Mouse (Mus musculus): ENCODE measurements around the gene Krba1. TPM values are rescaled to one million over a fixed set of nuclear protein-coding genes. Genes with fewer than 3 reads are reported as not detected.

Gene Krba1
- total and polyA plus RNA-seq, 3 experiments = 4.8 to 8.7 TPM; not detected in 1

DNA sequence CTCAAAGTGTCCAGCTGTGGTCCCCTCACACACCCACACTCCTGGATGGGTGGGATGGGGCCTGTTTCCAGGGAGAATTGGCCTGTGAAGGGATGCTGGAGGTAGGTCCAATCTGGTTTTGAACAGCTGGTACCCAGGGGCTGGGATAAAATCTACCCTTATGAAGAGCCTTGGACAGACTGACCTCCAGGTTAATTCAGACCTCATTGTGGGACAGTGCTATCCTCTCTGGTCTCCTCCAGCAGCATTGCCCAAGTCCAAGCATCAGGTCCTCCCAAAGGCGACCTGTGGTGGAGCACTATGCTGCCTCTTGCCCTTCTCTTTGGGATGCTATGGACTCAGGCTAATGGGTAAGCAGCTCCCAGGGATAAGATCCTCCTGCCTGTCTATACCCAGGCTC is 52.5 kb downstream of the Krba1 start, which contains the start of gene Sspo:
Sspo (plus strand) TSS at position 301 of the 400 bp plus-strand sequence.
- H3K79me2 ChIP-seq (ENCODE audit: control insufficient read depth, insufficient read depth, low read length, poor library complexity) = no peaks in the 10 kb centered on the region
- no peak within 1 kb of the TSS for H3K27ac ChIP-seq (ENCODE audit: control insufficient read depth, low read depth, low read length)
- H3K4me3 ChIP-seq (ENCODE audit: control insufficient read depth in 1 of 2, insufficient read depth in 1 of 2, low read depth in 2 of 2, low read length in 2 of 2) = no peak within 1 kb of the TSS
- H3K27me3 ChIP-seq (ENCODE audit: control insufficient read depth in 1 of 2, insufficient read depth in 2 of 2, low read length in 2 of 2) = peaks cover 0 to 2% of the 10 kb centered on the region in 2 experiments; a peak in 1 of 4 replicates
- DNase-seq (ENCODE audit: low read depth, low spot score) = no peak
- no peaks in the 10 kb centered on the region for H3K36me3 ChIP-seq (ENCODE audit: control insufficient read depth in 1 of 2, insufficient read depth in 2 of 2, low read length in 2 of 2)
- H3K9me3 ChIP-seq (replicated peaks; ENCODE audit: insufficient read depth, low read length) = no peaks in the 10 kb centered on the region
- H3K4me1 ChIP-seq (ENCODE audit: control insufficient read depth in 1 of 2, insufficient read depth in 2 of 2, low read length in 2 of 2) = no peaks in the 10 kb centered on the region
- no peak within 1 kb of the TSS for H3K9ac ChIP-seq (ENCODE audit: control insufficient read depth, low read depth, low read length, poor library complexity, severe bottlenecking)
- no peak for TF ChIP-seq KAT2A (conservative IDR thresholded peaks at IDR 0.05; ENCODE audit: low read depth, low read length)
- no peak for TF ChIP-seq POLR2AphosphoS2 (IDR thresholded peaks at IDR 0.05; ENCODE audit: low read length)
- no peak for TF ChIP-seq NELFE (IDR thresholded peaks at IDR 0.05; ENCODE audit: low read depth, low read length)

DNA sequence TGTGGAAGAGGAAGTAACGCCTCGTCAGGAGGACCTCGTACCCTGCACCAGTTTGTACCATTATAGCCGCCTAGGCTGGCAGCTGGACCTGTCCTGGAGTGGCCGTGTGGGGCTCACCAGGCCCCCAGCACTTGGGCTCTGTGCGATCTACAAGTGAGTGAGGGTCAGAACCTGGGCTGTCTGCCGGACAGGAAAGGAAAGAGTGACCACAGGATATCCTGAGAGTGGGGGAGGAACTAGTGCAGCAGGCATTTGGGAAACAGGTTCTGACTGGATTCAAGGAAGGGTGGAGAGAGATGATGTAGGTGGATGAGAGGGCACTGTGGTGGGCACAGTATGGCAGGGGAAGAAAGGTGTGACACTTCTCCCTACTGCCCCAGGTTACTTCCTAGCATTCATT is 53.1 kb downstream of the Krba1 start:
- no peaks in the 10 kb centered on the region for H3K36me3 ChIP-seq (ENCODE audit: control insufficient read depth in 1 of 2, insufficient read depth in 2 of 2, low read length in 2 of 2)
- no peak overlapping the region for H3K4me3 ChIP-seq (ENCODE audit: control insufficient read depth in 1 of 2, insufficient read depth in 1 of 2, low read depth in 2 of 2, low read length in 2 of 2)
- no peak overlapping the region for H3K27ac ChIP-seq (ENCODE audit: control insufficient read depth, low read depth, low read length)
- H3K27me3 ChIP-seq (ENCODE audit: control insufficient read depth in 1 of 2, insufficient read depth in 2 of 2, low read length in 2 of 2) = peaks cover 0 to 2% of the 10 kb centered on the region in 2 experiments; a peak in 1 of 4 replicates
- H3K4me1 ChIP-seq (ENCODE audit: control insufficient read depth in 1 of 2, insufficient read depth in 2 of 2, low read length in 2 of 2) = no peaks in the 10 kb centered on the region
- no peaks in the 10 kb centered on the region for H3K9me3 ChIP-seq (replicated peaks; ENCODE audit: insufficient read depth, low read length)
- no peak for DNase-seq (ENCODE audit: low read depth, low spot score)
- TF ChIP-seq ZC3H11A (IDR thresholded peaks at IDR 0.05; ENCODE audit: low read depth, low read length) = no peak
- TF ChIP-seq TBP (IDR thresholded peaks at IDR 0.05; ENCODE audit: low read depth, low read length) = no peak
- no peak for TF ChIP-seq NELFE (IDR thresholded peaks at IDR 0.05; ENCODE audit: low read depth, low read length)
- no peak for TF ChIP-seq MAZ (IDR thresholded peaks at IDR 0.05; ENCODE audit: low read depth, low read length)
- TF ChIP-seq TCF12 (IDR thresholded peaks at IDR 0.05; ENCODE audit: low read depth, low read length) = no peak
- no peak for TF ChIP-seq ZNF384 (IDR thresholded peaks at IDR 0.05; ENCODE audit: low read depth, low read length)
- TF ChIP-seq POLR2A (IDR thresholded peaks at IDR 0.05; ENCODE audit: control insufficient read depth in 1 of 2, insufficient read depth in 1 of 2, low read depth in 1 of 2, low read length in 2 of 2, poor library complexity in 1 of 2) = no peak
- TF ChIP-seq CHD1 (IDR thresholded peaks at IDR 0.05; ENCODE audit: low read depth, low read length) = no peak
- TF ChIP-seq E2F4 (IDR thresholded peaks at IDR 0.05; ENCODE audit: borderline replicate concordance, low read depth, low read length) = no peak
- H3K9ac ChIP-seq (ENCODE audit: control insufficient read depth, low read depth, low read length, poor library complexity, severe bottlenecking) = no peak overlapping the region
- no peaks in the 10 kb centered on the region for H3K79me2 ChIP-seq (ENCODE audit: control insufficient read depth, insufficient read depth, low read length, poor library complexity)

DNA sequence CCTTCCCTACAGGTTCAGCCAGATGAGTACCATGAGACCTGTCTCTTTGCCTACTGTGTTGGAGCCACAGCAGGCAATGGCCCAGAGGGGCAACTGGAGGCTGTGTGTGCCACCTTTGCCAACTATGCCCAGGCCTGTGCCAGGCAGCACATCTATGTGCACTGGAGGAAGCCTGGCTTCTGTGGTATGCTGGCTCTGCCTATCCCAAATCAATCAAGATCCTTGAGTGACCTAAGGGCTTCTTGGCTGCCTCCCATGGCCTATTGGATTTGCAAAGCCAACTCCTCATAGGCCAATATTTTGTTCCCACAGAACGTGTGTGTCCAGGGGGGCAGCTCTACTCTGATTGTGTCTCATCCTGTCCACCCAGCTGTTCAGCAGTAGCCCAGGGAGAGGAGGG is 56.8 kb downstream of the Krba1 start:
- Histone ChIP-seq H3K27me3 (ENCODE audit: control insufficient read depth in 1 of 2, insufficient read depth in 2 of 2, low read length in 2 of 2) (no peaks in the 10 kb centered on the region), H3K79me2 (ENCODE audit: control insufficient read depth, insufficient read depth, low read length, poor library complexity) (no peaks in the 10 kb centered on the region), H3K36me3 (ENCODE audit: control insufficient read depth in 1 of 2, insufficient read depth in 2 of 2, low read length in 2 of 2) (no peaks in the 10 kb centered on the region), H3K4me1 (ENCODE audit: control insufficient read depth in 1 of 2, insufficient read depth in 2 of 2, low read length in 2 of 2) (no peaks in the 10 kb centered on the region), H3K4me3 (ENCODE audit: control insufficient read depth in 1 of 2, insufficient read depth in 1 of 2, low read depth in 2 of 2, low read length in 2 of 2) (no peak overlapping the region), H3K9ac (ENCODE audit: control insufficient read depth, low read depth, low read length, poor library complexity, severe bottlenecking) (no peak overlapping the region), H3K9me3 (replicated peaks; ENCODE audit: insufficient read depth, low read length) (no peaks in the 10 kb centered on the region), H3K27ac (ENCODE audit: control insufficient read depth, low read depth, low read length) (no peak overlapping the region)
- TF ChIP-seq NRF1 (IDR thresholded peaks at IDR 0.05; ENCODE audit: insufficient read depth, low read depth, low read length, poor library complexity, severe bottlenecking) = no peak
- no peak for TF ChIP-seq POLR2A (IDR thresholded peaks at IDR 0.05; ENCODE audit: control insufficient read depth in 1 of 2, insufficient read depth in 1 of 2, low read depth in 1 of 2, low read length in 2 of 2, poor library complexity in 1 of 2)
- no peak for TF ChIP-seq RAD21 (IDR thresholded peaks at IDR 0.05; ENCODE audit: low read depth, low read length)
- TF ChIP-seq ZC3H11A (IDR thresholded peaks at IDR 0.05; ENCODE audit: low read depth, low read length) = no peak
- no peak for TF ChIP-seq GABPA (IDR thresholded peaks at IDR 0.05; ENCODE audit: low read depth, low read length)
- no peak for TF ChIP-seq BHLHE40 (IDR thresholded peaks at IDR 0.05; ENCODE audit: borderline replicate concordance, low read depth, low read length)
- no peak for TF ChIP-seq JUND (IDR thresholded peaks at IDR 0.05; ENCODE audit: low read depth, low read length)
- no peak for TF ChIP-seq USF1 (IDR thresholded peaks at IDR 0.05; ENCODE audit: low read depth, low read length)
- no peak for TF ChIP-seq CHD1 (IDR thresholded peaks at IDR 0.05; ENCODE audit: low read depth, low read length)
- no peak for DNase-seq (ENCODE audit: low read depth, low spot score)

Data from MEL (cell line).